Mouse (Mus musculus) embryonic facial prominence, embryonic 11.5 days (tissue): ENCODE data around the gene Rhox4e. TPM values are rescaled to one million over a fixed set of nuclear protein-coding genes. Genes with fewer than 3 reads are reported as not detected.
"Not testable (repeated sequence)": the region's sequence is repeated elsewhere in the genome, so short reads cannot be mapped to it uniquely, and the experiment has no call there.

Source experiments
- ATAC-seq: fragments of 200-750 bp; cut with Nextera tagmentation; replicated peaks from 2 replicates; pipeline ENCODE4 v1.8.0; 2017; ENCODE audit warnings: low read depth; ENCODE audit not compliant: insufficient number of reproducible peaks, low FRiP score, low TSS enrichment
- DNase-seq: peaks from one replicate; pipeline ENCODE4 v3.0.0-alpha.2; 2015; ENCODE audit warnings: low spot score
- H3K27ac ChIP-seq: fragments of 300-500 bp; sonication (generic); replicated peaks from 2 replicates; pipeline ENCODE4 v1.5.1; 2014; ENCODE audit warnings: mild to moderate bottlenecking, low read depth, low read length, control low read depth
- H3K27me3 ChIP-seq: fragments of 300-500 bp; sonication (generic); 2 replicates; pipeline ENCODE4 v1.6.1; 2014; ENCODE audit warnings: mild to moderate bottlenecking, low read length, moderate library complexity, mixed read lengths; ENCODE audit not compliant: control insufficient read depth, insufficient read depth
- H3K36me3 ChIP-seq: fragments of 300-500 bp; sonication (generic); replicated peaks from 2 replicates; pipeline ENCODE4 v1.6.1; 2014; ENCODE audit warnings: low read depth, mild to moderate bottlenecking, low read length, moderate library complexity, mixed read lengths; ENCODE audit not compliant: control insufficient read depth, insufficient read depth
- H3K4me1 ChIP-seq: fragments of 300-500 bp; sonication (generic); 2 replicates; pipeline ENCODE4 v1.6.1; 2014; ENCODE audit warnings: low read length, mixed read lengths; ENCODE audit not compliant: control insufficient read depth, insufficient read depth
- H3K4me2 ChIP-seq: fragments of 300-500 bp; sonication (generic); 2 replicates; pipeline ENCODE4 v1.6.1; 2014; ENCODE audit warnings: low read depth, mild to moderate bottlenecking, control low read depth, low read length, moderate library complexity
- H3K4me3 ChIP-seq: fragments of 300-500 bp; sonication (generic); 2 replicates; pipeline ENCODE4 v1.5.1; 2014; ENCODE audit warnings: low read depth, low read length, control low read depth
- H3K9ac ChIP-seq: fragments of 300-500 bp; sonication (generic); replicated peaks from 2 replicates; pipeline ENCODE4 v1.6.1; 2014; ENCODE audit warnings: mild to moderate bottlenecking, control low read depth, low read length
- H3K9me3 ChIP-seq: fragments of 300-500 bp; sonication (generic); replicated peaks from 2 replicates; pipeline ENCODE4 v1.6.1; 2016; ENCODE audit warnings: mild to moderate bottlenecking, low read length, inconsistent platforms, mixed read lengths; ENCODE audit not compliant: control insufficient read depth
- WGBS: fragments of 180-500 bp; shearing (Covaris S2); extraction: QIAGEN DNeasy Blood & Tissue Kit; methylation state at CpG from one replicate; pipeline ENCODE4 v1.1.7; 2014; 5-methylcytosine and 5-hydroxymethylcytosine counted together
- polyA plus RNA-seq: library from polyadenylated mRNA; unstranded; fragments of >200 nt; fragmentation: Nextera tagmentation; extraction: Ambion mirVana; gene quantifications from 2 replicates; pipeline ENCODE4 v1.2.1, GENCODE M21; 2014

Rhox4e gene
- polyA plus RNA-seq, result 0.24 TPM in 1 of 2 replicates, not detected in the other

DNA sequence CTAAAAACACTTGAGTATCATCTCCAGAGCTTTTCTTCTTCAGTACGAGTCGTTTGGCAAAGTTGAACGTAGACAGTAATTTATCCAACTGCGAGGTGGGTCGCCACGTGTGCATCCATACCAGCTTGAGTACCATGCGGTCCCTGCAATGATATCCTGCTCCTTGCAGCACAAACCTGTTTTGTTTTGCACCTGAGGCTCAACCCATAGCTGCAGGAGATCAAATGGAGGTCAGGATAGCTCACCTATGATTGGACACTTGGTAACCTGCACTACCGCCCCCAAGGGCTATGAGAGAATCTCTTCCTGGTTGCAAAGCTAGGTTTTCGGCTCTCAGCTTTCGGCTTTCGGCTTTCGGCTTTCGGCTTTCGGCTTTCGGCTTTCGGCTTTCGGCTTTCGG is at the start of gene Rhox4e:
Rhox4e (plus strand) TSS at position 301 of the 400 bp plus-strand sequence.
- DNase-seq, H3K9ac ChIP-seq: not testable (repeated sequence)

GRCm38 (mm10) chrX:37514059-37514458 is 43.2 kb upstream of the Rhox4e start, which contains the start of gene Rhox4d:
Gene Rhox4d (plus strand): TSS chrX:37514359.
- H3K9ac ChIP-seq, H3K36me3 ChIP-seq, H3K27me3 ChIP-seq, H3K4me1 ChIP-seq, ATAC-seq, H3K9me3 ChIP-seq, H3K4me3 ChIP-seq, H3K27ac ChIP-seq, H3K4me2 ChIP-seq, DNase-seq: not testable (repeated sequence)
- WGBS, result 97% methylated on average over 14 of the region's 18 CpGs

More for the DNA sequence above, at the start of gene Rhox4e:
- H3K4me1 ChIP-seq, H3K4me3 ChIP-seq, ATAC-seq, H3K9me3 ChIP-seq, H3K36me3 ChIP-seq, H3K27ac ChIP-seq, H3K4me2 ChIP-seq, H3K27me3 ChIP-seq: not testable (repeated sequence)
- 100% methylated on average over 10 of the region's 18 CpGs for WGBS

- DNase-seq, H3K9ac ChIP-seq, H3K9me3 ChIP-seq, H3K4me2 ChIP-seq, H3K4me3 ChIP-seq, H3K27ac ChIP-seq, H3K4me1 ChIP-seq, H3K36me3 ChIP-seq, H3K27me3 ChIP-seq, ATAC-seq: not testable (repeated sequence)
- 96% methylated on average over 2 of the region's 8 CpGs for WGBS
Measured at GRCm38 (mm10) chrX:37530152-37530551, 27.1 kb upstream of the Rhox4e start, which contains the start of gene Rhox2e. Gene Rhox2e (plus strand): TSS chrX:37530452.

DNA sequence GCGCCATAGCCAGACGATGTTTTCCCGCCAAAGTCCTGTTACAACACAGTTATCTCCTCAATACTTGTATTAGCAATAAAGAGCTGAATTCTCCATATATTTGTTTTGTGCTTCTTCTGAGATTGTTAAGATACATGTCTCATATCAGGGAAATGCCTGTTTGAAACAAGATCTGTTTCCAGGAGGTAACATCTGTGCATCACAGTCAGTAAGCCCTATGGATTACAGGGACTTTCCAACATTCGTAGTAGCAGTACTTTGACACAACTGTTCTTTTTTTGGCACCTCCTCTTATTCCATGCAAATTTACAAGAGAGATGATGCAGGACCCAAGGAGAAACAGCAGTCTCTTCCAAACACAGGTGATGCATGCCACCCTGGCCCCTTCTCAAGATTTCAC is 15.5 kb upstream of the Rhox4e start, which contains the start of gene Rhox3e:
Rhox3e (plus strand) TSS at position 301 of the 400 bp plus-strand sequence.
- DNase-seq, H3K4me3 ChIP-seq, H3K4me1 ChIP-seq, ATAC-seq, H3K9ac ChIP-seq, H3K36me3 ChIP-seq, H3K4me2 ChIP-seq, H3K27me3 ChIP-seq, H3K27ac ChIP-seq, H3K9me3 ChIP-seq: not testable (repeated sequence)
- WGBS, result no CpG with 5 or more reads among the region's 4 CpGs

DNA sequence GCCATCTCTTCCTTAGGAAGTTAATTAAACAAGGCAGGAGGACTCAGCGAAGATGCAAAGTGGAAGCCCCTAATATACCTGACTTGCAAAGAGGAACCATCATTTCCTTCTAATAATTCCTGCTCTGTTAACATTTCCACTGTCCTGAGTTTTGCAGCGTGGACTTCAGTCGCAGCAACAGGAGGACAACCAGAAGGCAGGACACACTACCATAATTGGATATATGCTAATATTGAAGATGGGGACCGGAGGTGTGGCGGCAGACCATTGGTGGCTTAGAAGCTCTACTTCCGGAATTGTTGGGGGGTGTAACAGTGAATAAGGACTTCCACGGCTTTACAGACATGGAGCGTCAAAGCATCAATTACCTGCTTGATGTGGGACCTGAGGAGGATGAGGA is 13.9 kb downstream of the Rhox4e start, which contains the start of gene Rhox2f:
Rhox2f (plus strand) TSS at position 301 of the 400 bp plus-strand sequence.
- H3K9me3 ChIP-seq, H3K27ac ChIP-seq, H3K4me2 ChIP-seq, H3K9ac ChIP-seq, DNase-seq, H3K36me3 ChIP-seq, H3K4me1 ChIP-seq, H3K4me3 ChIP-seq, ATAC-seq, H3K27me3 ChIP-seq: not testable (repeated sequence)
- WGBS, result 88% methylated on average over 6 of the region's 8 CpGs

GRCm38 (mm10) chrX:37572638-37573037 is 15.4 kb downstream of the Rhox4e start:
- WGBS, result 70% methylated on average over 2 of the region's 2 CpGs
- not testable (repeated sequence) for H3K9ac ChIP-seq, H3K27ac ChIP-seq, H3K36me3 ChIP-seq, ATAC-seq, H3K9me3 ChIP-seq, H3K4me2 ChIP-seq, H3K4me3 ChIP-seq, H3K4me1 ChIP-seq, H3K27me3 ChIP-seq
- DNase-seq, result peak; percentile 9

GRCm38 (mm10) chrX:37580692-37581091 is 23.5 kb downstream of the Rhox4e start, which contains the start of gene Rhox3f:
Gene Rhox3f (plus strand): TSS chrX:37580992.
- DNase-seq, ATAC-seq, H3K27ac ChIP-seq, H3K27me3 ChIP-seq, H3K4me3 ChIP-seq, H3K9ac ChIP-seq, H3K4me1 ChIP-seq, H3K9me3 ChIP-seq, H3K4me2 ChIP-seq, H3K36me3 ChIP-seq: not testable (repeated sequence)

GRCm38 (mm10) chrX:37607604-37608003 is 50.4 kb downstream of the Rhox4e start, which contains the start of gene Rhox4f:
Gene Rhox4f (minus strand): TSS chrX:37607704.
- 89% methylated on average over 13 of the region's 19 CpGs for WGBS
- not testable (repeated sequence) for DNase-seq, H3K4me3 ChIP-seq, H3K4me2 ChIP-seq, H3K36me3 ChIP-seq, H3K9ac ChIP-seq, H3K9me3 ChIP-seq, H3K27ac ChIP-seq, ATAC-seq, H3K4me1 ChIP-seq, H3K27me3 ChIP-seq
